Mouse (Mus musculus): ENCODE results near the gene Spdye4c. TPM values are rescaled to one million over a fixed set of nuclear protein-coding genes. Genes with fewer than 3 reads are reported as not detected.

The Spdye4c gene
- polyA plus RNA-seq, 1 experiment, result not detected

GRCm38 (mm10) chr2:128582881-128583280 lies 8.1 kb upstream of the Spdye4c start:
- Histone ChIP-seq H3K27me3 (ENCODE audit: control insufficient read depth, insufficient read depth, insufficient read length) (peaks cover 22% of the 10 kb centered on the region), H3K79me2 (ENCODE audit: control insufficient read depth, insufficient read depth) (no peaks in the 10 kb centered on the region), H3ac (ENCODE audit: control insufficient read depth, insufficient read length) (no peak overlapping the region), H3K4me3 (no peak overlapping the region), H3K4me2 (ENCODE audit: low read depth) (no peak overlapping the region), H3K36me3 (ENCODE audit: control insufficient read depth, insufficient read depth) (no peaks in the 10 kb centered on the region)
- TF ChIP-seq POLR2A (IDR thresholded peaks at IDR 0.05; ENCODE audit: insufficient read length, low read depth) (no peak), SRF (IDR thresholded peaks at IDR 0.05; ENCODE audit: control insufficient read depth, insufficient read length, low read depth) (no peak), POLR2AphosphoS2 (IDR thresholded peaks at IDR 0.05; ENCODE audit: insufficient read length, low read depth) (no peak), MYOD1 (IDR thresholded peaks at IDR 0.05; ENCODE audit: control insufficient read depth in 1 of 3, insufficient read length in 2 of 3, low read depth in 2 of 3) (no peak)

- Histone ChIP-seq H3K4me2 (ENCODE audit: low read depth) (no peak overlapping the region), H3K4me3 (no peak overlapping the region), H3ac (ENCODE audit: control insufficient read depth, insufficient read length) (no peak overlapping the region), H3K27me3 (ENCODE audit: control insufficient read depth, insufficient read depth, insufficient read length) (peaks cover 6% of the 10 kb centered on the region), H3K36me3 (ENCODE audit: control insufficient read depth, insufficient read depth) (no peaks in the 10 kb centered on the region), H3K79me2 (ENCODE audit: control insufficient read depth, insufficient read depth) (no peaks in the 10 kb centered on the region)
- TF ChIP-seq SRF (IDR thresholded peaks at IDR 0.05; ENCODE audit: control insufficient read depth, insufficient read length, low read depth) (no peak), USF1 (IDR thresholded peaks at IDR 0.05; ENCODE audit: low read depth) (no peak), TCF3 (IDR thresholded peaks at IDR 0.05; ENCODE audit: insufficient read length, low read depth) (no peak)
Observed at GRCm38 (mm10) chr2:128592301-128592700, 1.3 kb downstream of the Spdye4c start.

- Histone ChIP-seq H3K79me2 (ENCODE audit: control insufficient read depth, insufficient read depth) (no peaks in the 10 kb centered on the region), H3K27me3 (ENCODE audit: control insufficient read depth, insufficient read depth, insufficient read length) (no peaks in the 10 kb centered on the region), H3ac (ENCODE audit: control insufficient read depth, insufficient read length) (no peak overlapping the region), H3K4me2 (ENCODE audit: low read depth) (no peak overlapping the region), H3K4me3 (no peak overlapping the region), H3K36me3 (ENCODE audit: control insufficient read depth, insufficient read depth) (no peaks in the 10 kb centered on the region)
- TF ChIP-seq MYOG (IDR thresholded peaks at IDR 0.05; ENCODE audit: control insufficient read depth in 1 of 3, insufficient read depth in 1 of 3, insufficient read length in 2 of 3, low read depth in 2 of 3) (peak in 1 of 3 experiments; percentile 16), MAX (IDR thresholded peaks at IDR 0.05; ENCODE audit: low read depth) (no peak), CEBPB (IDR thresholded peaks at IDR 0.05; ENCODE audit: insufficient read depth, poor library complexity, severe bottlenecking) (no peak)
Observed at GRCm38 (mm10) chr2:128601534-128601933, 10.5 kb downstream of the Spdye4c start.

GRCm38 (mm10) chr2:128609286-128609685 lies 18.3 kb downstream of the Spdye4c start:
- H3K4me3 ChIP-seq, result no peak overlapping the region
- H3K79me2 ChIP-seq (ENCODE audit: control insufficient read depth, insufficient read depth), result no peaks in the 10 kb centered on the region
- H3ac ChIP-seq (ENCODE audit: control insufficient read depth, insufficient read length), result no peak overlapping the region
- H3K27me3 ChIP-seq (ENCODE audit: control insufficient read depth, insufficient read depth, insufficient read length), result no peaks in the 10 kb centered on the region
- peaks cover 37% of the 10 kb centered on the region for H3K36me3 ChIP-seq (ENCODE audit: control insufficient read depth, insufficient read depth)
- TF ChIP-seq POLR2AphosphoS2 (IDR thresholded peaks at IDR 0.05; ENCODE audit: insufficient read length, low read depth) (no peak), MAX (IDR thresholded peaks at IDR 0.05; ENCODE audit: low read depth) (no peak), POLR2A (IDR thresholded peaks at IDR 0.05; ENCODE audit: insufficient read length, low read depth) (no peak), REST (IDR thresholded peaks at IDR 0.05; ENCODE audit: insufficient read depth, insufficient read length) (no peak), TCF3 (IDR thresholded peaks at IDR 0.05; ENCODE audit: insufficient read length, low read depth) (no peak), SRF (IDR thresholded peaks at IDR 0.05; ENCODE audit: control insufficient read depth, insufficient read length, low read depth) (no peak)
- no peak overlapping the region for H3K4me2 ChIP-seq (ENCODE audit: low read depth)

- TF ChIP-seq E2F4 (IDR thresholded peaks at IDR 0.05; ENCODE audit: insufficient read depth) (no peak), POLR2AphosphoS2 (IDR thresholded peaks at IDR 0.05; ENCODE audit: insufficient read length, low read depth) (no peak), MYOG (IDR thresholded peaks at IDR 0.05; ENCODE audit: control insufficient read depth in 1 of 3, insufficient read depth in 1 of 3, insufficient read length in 2 of 3, low read depth in 2 of 3) (no peak)
- H3K4me3 ChIP-seq, result no peak overlapping the region
- no peak overlapping the region for H3K4me2 ChIP-seq (ENCODE audit: low read depth)
- no peaks in the 10 kb centered on the region for H3K79me2 ChIP-seq (ENCODE audit: control insufficient read depth, insufficient read depth)
- peaks cover 54% of the 10 kb centered on the region for H3K36me3 ChIP-seq (ENCODE audit: control insufficient read depth, insufficient read depth)
- H3K27me3 ChIP-seq (ENCODE audit: control insufficient read depth, insufficient read depth, insufficient read length), result no peaks in the 10 kb centered on the region
- no peak overlapping the region for H3ac ChIP-seq (ENCODE audit: control insufficient read depth, insufficient read length)
Observed at GRCm38 (mm10) chr2:128611178-128611577, 20.2 kb downstream of the Spdye4c start.

GRCm38 (mm10) chr2:128612275-128612674 lies 21.3 kb downstream of the Spdye4c start:
- no peak for TF ChIP-seq POLR2A (IDR thresholded peaks at IDR 0.05; ENCODE audit: insufficient read length, low read depth)
- TF ChIP-seq E2F4 (IDR thresholded peaks at IDR 0.05; ENCODE audit: insufficient read depth), result no peak
- TF ChIP-seq USF1 (IDR thresholded peaks at IDR 0.05; ENCODE audit: low read depth), result no peak
- TF ChIP-seq REST (IDR thresholded peaks at IDR 0.05; ENCODE audit: insufficient read depth, insufficient read length), result no peak
- no peak for TF ChIP-seq TCF3 (IDR thresholded peaks at IDR 0.05; ENCODE audit: insufficient read length, low read depth)
- TF ChIP-seq MYOD1 (IDR thresholded peaks at IDR 0.05; ENCODE audit: control insufficient read depth in 1 of 3, insufficient read length in 2 of 3, low read depth in 2 of 3), result no peak
- TF ChIP-seq POLR2AphosphoS2 (IDR thresholded peaks at IDR 0.05; ENCODE audit: insufficient read length, low read depth), result no peak
- no peak for TF ChIP-seq MYOG (IDR thresholded peaks at IDR 0.05; ENCODE audit: control insufficient read depth in 1 of 3, insufficient read depth in 1 of 3, insufficient read length in 2 of 3, low read depth in 2 of 3)
- TF ChIP-seq TCF12 (IDR thresholded peaks at IDR 0.05; ENCODE audit: insufficient read depth, poor library complexity, severe bottlenecking), result no peak
- no peak for TF ChIP-seq SRF (IDR thresholded peaks at IDR 0.05; ENCODE audit: control insufficient read depth, insufficient read length, low read depth)
- no peak for TF ChIP-seq CEBPB (IDR thresholded peaks at IDR 0.05; ENCODE audit: insufficient read depth, poor library complexity, severe bottlenecking)
- TF ChIP-seq MAX (IDR thresholded peaks at IDR 0.05; ENCODE audit: low read depth), result no peak
- no peaks in the 10 kb centered on the region for H3K27me3 ChIP-seq (ENCODE audit: control insufficient read depth, insufficient read depth, insufficient read length)
- no peaks in the 10 kb centered on the region for H3K79me2 ChIP-seq (ENCODE audit: control insufficient read depth, insufficient read depth)
- H3K36me3 ChIP-seq (ENCODE audit: control insufficient read depth, insufficient read depth), result peaks cover 60% of the 10 kb centered on the region
- no peak overlapping the region for H3K4me2 ChIP-seq (ENCODE audit: low read depth)
- no peak overlapping the region for H3ac ChIP-seq (ENCODE audit: control insufficient read depth, insufficient read length)
- no peak overlapping the region for H3K4me3 ChIP-seq

All from myocyte (in vitro differentiated cells).